Mouse (Mus musculus) forebrain, embryonic 14.5 days (tissue): Measurements from ENCODE around the gene Ceacam1. TPM values are rescaled to one million over a fixed set of nuclear protein-coding genes. Genes with fewer than 3 reads are reported as not detected.

Experiments used
- ATAC-seq: fragments of 200-750 bp; cut with Nextera tagmentation; 2 replicates; pipeline ENCODE4 v1.8.0; 2017; ENCODE audit warnings: mild to moderate bottlenecking, moderate library complexity
- DNase-seq: peaks from one replicate; pipeline ENCODE4 v3.0.0-alpha.2; 2015; ENCODE audit warnings: low spot score
- H3K27ac ChIP-seq: fragments of 300-500 bp; sonication (generic); 2 replicates; pipeline ENCODE4 v1.5.1; 2014; ENCODE audit warnings: low read depth, mild to moderate bottlenecking, control low read depth, low read length, moderate library complexity
- H3K27me3 ChIP-seq: fragments of 300-500 bp; sonication (generic); replicated peaks from 2 replicates; pipeline ENCODE4 v1.6.1; 2014; ENCODE audit warnings: low read length, control low read depth, mixed read lengths; ENCODE audit not compliant: control insufficient read depth, insufficient read depth
- H3K36me3 ChIP-seq: fragments of 300-500 bp; sonication (generic); 2 replicates; pipeline ENCODE4 v1.6.1; 2014; ENCODE audit warnings: low read length, control low read depth; ENCODE audit not compliant: control insufficient read depth, insufficient read depth
- H3K4me1 ChIP-seq: fragments of 300-500 bp; sonication (generic); 2 replicates; pipeline ENCODE4 v1.6.1; 2014; ENCODE audit warnings: antibody characterized with exemption, low read length, control low read depth; ENCODE audit not compliant: control insufficient read depth, insufficient read depth
- H3K4me2 ChIP-seq: fragments of 300-500 bp; sonication (generic); 2 replicates; pipeline ENCODE4 v1.6.1; 2014; ENCODE audit warnings: mild to moderate bottlenecking, control low read depth, low read length
- H3K4me3 ChIP-seq: fragments of 300-500 bp; sonication (generic); 2 replicates; pipeline ENCODE4 v1.5.1; 2014; ENCODE audit warnings: low read depth, low read length, control low read depth
- H3K9ac ChIP-seq: fragments of 300-500 bp; sonication (generic); 2 replicates; pipeline ENCODE4 v1.6.1; 2014; ENCODE audit warnings: mild to moderate bottlenecking, low read length, control low read depth, moderate library complexity
- H3K9me3 ChIP-seq: fragments of 300-500 bp; sonication (generic); replicated peaks from 2 replicates; pipeline ENCODE4 v1.6.1; 2016; ENCODE audit warnings: low read length, control low read depth, mixed read lengths; ENCODE audit not compliant: control insufficient read depth
- WGBS: fragments of 180-500 bp; shearing (Covaris S2); extraction: QIAGEN DNeasy Blood & Tissue Kit; methylation state at CpG from one replicate; pipeline ENCODE4 v1.1.7; 2014; 5-methylcytosine and 5-hydroxymethylcytosine counted together
- polyA plus RNA-seq: library from polyadenylated mRNA; unstranded; fragments of >200 nt; fragmentation: Nextera tagmentation; extraction: Ambion mirVana; gene quantifications from 2 replicates; pipeline ENCODE4 v1.2.1, GENCODE M21; 2014

Gene Ceacam1
- polyA plus RNA-seq, 1 experiment from 2014 or later = 0.99 TPM

DNA sequence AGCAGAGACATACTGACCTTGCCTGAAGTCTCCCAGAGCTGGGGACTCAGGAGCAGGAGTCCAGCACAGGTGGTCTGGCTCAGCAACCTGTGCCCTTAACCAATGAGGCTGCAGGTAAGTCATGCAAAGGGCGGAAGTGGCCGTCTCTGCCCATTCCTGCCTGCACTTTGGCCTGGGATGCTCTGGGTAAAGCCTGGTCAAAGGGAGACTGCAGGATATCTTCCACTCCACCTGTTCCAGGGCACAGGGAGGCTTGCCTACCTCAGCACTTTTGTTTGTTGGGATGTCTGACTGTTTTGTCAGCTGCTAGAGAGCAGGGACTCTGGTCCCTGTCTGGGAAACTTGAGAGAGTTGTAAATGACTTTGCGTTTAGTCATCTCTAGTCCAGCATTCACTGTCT lies 25.3 kb downstream of the Ceacam1 start:
- Histone ChIP-seq H3K27ac (no peak overlapping the region), H3K4me1 (no peaks in the 10 kb centered on the region), H3K4me3 (no peak overlapping the region), H3K9me3 (no peaks in the 10 kb centered on the region), H3K27me3 (no peaks in the 10 kb centered on the region), H3K9ac (no peak overlapping the region), H3K36me3 (no peaks in the 10 kb centered on the region), H3K4me2 (no peak overlapping the region)
- no peak for DNase-seq
- ATAC-seq = no peak
- 79% methylated on average over 3 of the region's 3 CpGs for WGBS

DNA sequence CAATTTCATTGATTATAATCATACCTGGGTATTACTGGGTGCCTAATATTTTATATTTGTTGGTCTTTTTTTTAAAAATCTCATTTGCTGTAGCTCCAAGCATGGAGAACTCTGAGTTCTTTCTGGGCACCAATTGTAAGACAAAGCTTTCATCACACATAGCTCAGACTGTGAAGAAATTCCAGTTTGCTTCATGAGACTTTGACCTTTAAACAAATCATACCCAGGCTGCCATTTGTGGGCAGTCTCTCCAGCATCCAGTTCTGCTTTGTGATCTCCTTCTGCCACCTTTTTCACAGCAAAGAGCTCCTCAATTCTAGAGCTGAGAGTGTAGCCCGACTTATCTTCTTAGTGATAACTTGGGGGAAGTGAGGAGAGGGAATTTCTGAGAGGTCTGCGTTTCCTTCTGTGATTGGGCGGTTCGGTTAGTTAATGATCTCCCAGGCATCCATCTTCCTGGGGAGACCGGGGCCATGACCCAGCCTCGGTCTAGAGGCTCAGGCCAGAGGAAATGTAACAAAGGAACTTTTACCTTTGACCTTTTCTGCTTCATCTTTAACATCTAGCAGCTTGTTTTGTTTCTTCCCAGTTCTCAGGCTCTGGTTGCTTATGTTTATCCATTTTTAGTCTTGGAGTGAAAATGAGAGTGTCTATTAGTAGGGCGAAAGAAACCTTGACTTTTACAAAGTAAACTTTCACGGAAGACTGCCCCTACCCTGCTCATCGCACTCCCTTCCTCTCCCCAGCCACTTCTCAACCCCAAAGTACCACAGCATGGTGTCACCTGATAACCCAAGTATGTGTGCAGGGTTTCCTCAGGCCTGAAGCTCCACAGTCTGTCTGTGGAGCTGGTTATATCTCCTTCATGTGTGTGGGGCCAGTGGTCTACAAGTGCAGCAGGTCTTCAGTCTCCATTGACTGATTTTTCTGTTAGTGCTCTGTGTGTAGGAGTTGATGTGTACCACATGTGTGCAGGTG lies 27.2 kb downstream of the Ceacam1 start:
- Histone ChIP-seq H3K4me1 (no peaks in the 10 kb centered on the region), H3K9ac (no peak overlapping the region), H3K36me3 (no peaks in the 10 kb centered on the region), H3K4me3 (no peak overlapping the region), H3K27me3 (no peaks in the 10 kb centered on the region), H3K4me2 (no peak overlapping the region), H3K27ac (no peak overlapping the region), H3K9me3 (no peaks in the 10 kb centered on the region)
- 78% methylated on average over 9 of the region's 9 CpGs for WGBS
- ATAC-seq (no peak), DNase-seq (no peak)

DNA sequence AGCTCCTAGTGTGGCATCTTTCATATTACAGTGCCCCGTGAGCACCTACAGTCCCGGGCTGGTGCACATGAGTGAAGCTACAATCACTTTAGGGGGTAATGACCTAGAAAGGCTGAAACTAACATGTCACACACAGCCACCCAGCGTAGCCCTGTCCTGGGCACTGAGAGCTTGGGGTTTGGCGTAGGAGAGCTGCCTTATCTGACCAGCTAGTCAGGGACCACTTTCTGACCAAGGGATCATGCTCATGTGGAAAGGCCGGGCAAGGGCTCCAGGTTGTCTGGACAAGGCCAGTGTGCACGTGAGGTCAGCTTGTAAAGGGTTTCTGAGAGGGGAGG lies 36.6 kb downstream of the Ceacam1 start:
- ATAC-seq = no peak
- no peak overlapping the region for H3K4me2 ChIP-seq
- DNase-seq = no peak
- no peaks in the 10 kb centered on the region for H3K27me3 ChIP-seq
- H3K4me1 ChIP-seq = no peaks in the 10 kb centered on the region
- H3K27ac ChIP-seq = no peak overlapping the region
- no peak overlapping the region for H3K4me3 ChIP-seq
- no peaks in the 10 kb centered on the region for H3K9me3 ChIP-seq
- no peak overlapping the region for H3K9ac ChIP-seq
- WGBS = 90% methylated on average over 6 of the region's 6 CpGs
- H3K36me3 ChIP-seq = no peaks in the 10 kb centered on the region

DNA sequence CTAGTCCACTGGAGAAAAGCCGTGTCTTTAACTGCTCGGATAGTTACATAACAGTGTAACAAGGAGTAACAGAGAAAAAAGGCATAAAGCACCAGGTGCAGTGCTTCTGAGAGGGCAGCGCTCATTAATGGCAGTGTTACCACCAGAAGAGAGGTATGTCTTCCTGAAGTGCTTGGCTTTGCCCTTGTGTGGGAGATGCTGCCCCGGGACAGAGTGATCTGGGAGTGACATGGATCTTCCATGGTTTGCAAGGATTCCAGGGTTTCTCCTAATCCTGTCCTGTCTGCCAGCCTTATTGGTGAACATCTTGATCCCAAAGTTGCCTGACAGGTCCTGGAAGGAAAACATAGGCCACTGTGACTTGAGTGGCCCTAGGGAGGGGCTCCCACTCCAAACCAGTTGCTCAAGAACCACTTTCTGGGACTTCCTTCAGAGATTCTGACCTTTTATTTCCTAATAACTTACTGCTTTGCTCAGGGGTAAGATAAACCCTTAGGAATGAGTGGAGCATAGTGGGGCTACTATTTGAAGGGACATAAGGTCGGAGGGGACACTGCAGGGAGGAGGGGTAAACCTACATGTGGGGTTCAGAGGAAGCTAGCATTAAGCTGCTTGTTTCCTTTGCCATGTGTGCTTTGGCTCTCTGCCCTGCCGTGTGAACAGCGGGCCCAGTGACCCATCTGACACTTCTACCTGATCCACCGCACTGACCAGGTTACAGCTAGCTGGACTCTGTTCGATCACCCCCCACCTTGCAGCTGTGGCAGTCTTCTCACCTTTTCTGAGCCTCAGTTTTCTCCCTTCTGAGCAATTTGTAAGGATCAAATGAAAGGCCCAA lies 37.2 kb downstream of the Ceacam1 start:
- H3K4me3 ChIP-seq = no peak overlapping the region
- H3K9ac ChIP-seq = no peak overlapping the region
- no peak overlapping the region for H3K4me2 ChIP-seq
- H3K9me3 ChIP-seq = no peaks in the 10 kb centered on the region
- H3K27me3 ChIP-seq = no peaks in the 10 kb centered on the region
- H3K4me1 ChIP-seq = no peaks in the 10 kb centered on the region
- ATAC-seq (no peak), DNase-seq (no peak)
- H3K27ac ChIP-seq = no peak overlapping the region
- no peaks in the 10 kb centered on the region for H3K36me3 ChIP-seq
- 95% methylated on average over 9 of the region's 9 CpGs for WGBS

DNA sequence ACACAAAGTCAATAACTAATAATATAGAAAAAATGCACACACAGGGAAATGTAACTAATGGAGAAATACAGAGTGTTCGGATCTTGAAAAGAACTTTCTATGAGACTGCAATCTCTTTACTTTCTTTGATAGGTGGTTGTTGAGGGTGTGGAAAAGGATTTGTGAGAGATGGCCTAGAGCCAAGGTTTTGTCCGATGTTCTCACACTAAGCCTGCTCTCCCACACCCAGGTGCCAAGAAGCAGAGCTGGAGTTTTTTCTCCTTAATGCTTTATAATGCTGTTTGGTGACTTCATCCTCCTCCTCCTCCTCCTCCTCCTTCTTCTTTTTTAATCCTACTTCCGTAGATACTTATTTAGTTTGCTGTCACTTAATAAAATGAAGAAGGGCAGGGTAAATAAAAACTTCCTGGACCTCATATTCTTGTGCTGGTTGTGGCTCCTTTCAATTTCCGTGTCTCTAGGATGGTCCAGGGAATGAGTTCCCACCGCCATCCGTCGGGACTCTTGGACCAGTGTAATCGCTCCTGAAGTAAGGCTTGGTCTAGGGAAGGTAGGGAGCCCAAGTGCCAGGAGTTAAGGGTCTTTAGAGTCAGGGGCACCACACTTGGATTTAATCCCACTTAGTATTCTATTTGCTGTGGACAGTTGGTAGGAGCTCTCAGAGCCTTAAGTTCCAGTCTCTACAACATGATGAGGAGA lies 38.1 kb downstream of the Ceacam1 start:
- no peak overlapping the region for H3K4me2 ChIP-seq
- no peaks in the 10 kb centered on the region for H3K9me3 ChIP-seq
- DNase-seq = no peak
- no peak overlapping the region for H3K9ac ChIP-seq
- H3K36me3 ChIP-seq = no peaks in the 10 kb centered on the region
- no peak for ATAC-seq
- WGBS = 82% methylated on average over 8 of the region's 8 CpGs
- H3K27ac ChIP-seq = no peak overlapping the region
- H3K4me3 ChIP-seq = no peak overlapping the region
- no peaks in the 10 kb centered on the region for H3K4me1 ChIP-seq
- no peaks in the 10 kb centered on the region for H3K27me3 ChIP-seq

DNA sequence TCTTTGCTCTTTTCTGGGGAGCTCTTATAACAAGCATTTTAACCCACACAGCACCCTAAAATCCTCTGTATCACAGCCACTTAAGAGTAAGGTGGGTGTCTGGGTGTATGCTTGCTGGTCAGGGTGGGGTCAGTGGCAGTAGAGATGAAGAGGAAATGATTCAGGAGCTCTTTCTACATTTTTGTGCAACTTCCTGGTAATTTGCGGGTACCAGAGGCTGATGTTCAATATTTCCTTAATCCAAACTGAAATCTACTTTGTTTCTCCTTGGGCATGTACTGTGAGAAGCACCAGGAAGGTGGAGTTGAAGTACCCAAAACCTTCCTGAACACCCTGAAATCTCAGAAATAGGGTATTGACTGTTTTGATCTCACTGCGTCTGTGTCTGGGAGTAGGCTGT lies 40.7 kb downstream of the Ceacam1 start:
- ATAC-seq (no peak), DNase-seq (no peak)
- Histone ChIP-seq H3K9ac (no peak overlapping the region), H3K27ac (no peak overlapping the region), H3K27me3 (no peaks in the 10 kb centered on the region), H3K4me3 (no peak overlapping the region), H3K4me1 (0 out of 2 replicates have a peak, but pooled peaks cover 5% of the 10 kb centered on the region), H3K4me2 (no peak overlapping the region), H3K36me3 (no peaks in the 10 kb centered on the region), H3K9me3 (no peaks in the 10 kb centered on the region)
- 85% methylated on average over 2 of the region's 2 CpGs for WGBS

DNA sequence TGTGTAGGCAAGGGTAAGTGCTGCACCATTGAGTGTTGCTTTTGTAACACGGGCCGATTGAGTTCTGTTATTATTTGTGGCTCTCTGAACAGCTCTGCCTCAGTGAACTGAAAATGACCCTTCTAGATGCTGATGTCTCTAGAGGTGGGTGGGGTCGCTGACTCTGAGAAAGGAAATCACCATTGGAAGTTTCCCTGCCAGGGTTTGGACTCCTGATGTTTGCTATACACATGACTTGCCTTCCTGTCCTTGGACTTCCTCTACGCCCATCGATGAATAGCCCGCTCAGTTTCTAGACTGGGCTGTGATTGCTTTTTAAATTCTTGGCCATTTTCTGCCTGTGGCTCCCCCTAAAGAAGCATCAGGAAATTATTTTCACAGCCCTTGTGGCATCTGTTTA lies 41.2 kb downstream of the Ceacam1 start:
- no peak overlapping the region for H3K9ac ChIP-seq
- H3K27ac ChIP-seq = no peak overlapping the region
- no peak overlapping the region for H3K4me3 ChIP-seq
- H3K9me3 ChIP-seq = no peaks in the 10 kb centered on the region
- no peaks in the 10 kb centered on the region for H3K27me3 ChIP-seq
- no peak for DNase-seq
- ATAC-seq = no peak
- 0 out of 2 replicates have a peak, but pooled peaks cover 5% of the 10 kb centered on the region for H3K4me1 ChIP-seq
- WGBS = 88% methylated on average over 6 of the region's 6 CpGs
- H3K36me3 ChIP-seq = no peaks in the 10 kb centered on the region
- no peak overlapping the region for H3K4me2 ChIP-seq

DNA sequence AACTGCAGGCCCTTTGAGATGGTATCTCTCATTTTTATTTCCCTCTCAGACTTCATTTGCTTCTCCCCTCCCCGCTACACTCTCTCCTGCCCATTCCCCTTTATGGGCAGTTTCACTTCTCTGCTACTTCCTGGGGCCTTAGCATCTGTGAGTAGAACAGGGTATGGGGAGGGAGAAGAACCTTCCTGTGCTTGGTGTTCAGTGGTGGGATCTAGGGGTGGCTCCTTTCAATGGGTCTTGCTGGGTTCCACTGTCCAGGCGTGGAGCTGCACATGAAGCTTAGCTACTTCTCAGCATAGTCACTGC lies 41.9 kb downstream of the Ceacam1 start:
- Histone ChIP-seq H3K4me3 (no peak overlapping the region), H3K9ac (no peak overlapping the region), H3K36me3 (no peaks in the 10 kb centered on the region), H3K9me3 (no peaks in the 10 kb centered on the region), H3K27me3 (no peaks in the 10 kb centered on the region), H3K4me1 (0 out of 2 replicates have a peak, but pooled peaks cover 5% of the 10 kb centered on the region), H3K4me2 (no peak overlapping the region), H3K27ac (no peak overlapping the region)
- DNase-seq (no peak), ATAC-seq (no peak)
- 84% methylated on average over 2 of the region's 2 CpGs for WGBS
